Mouse (Mus musculus) cerebellum, adult 2 months (tissue): Measurements from ENCODE around the gene Kbtbd12.

Experiments used
- CTCF ChIP-seq: fragments of 200-500 bp; IDR thresholded peaks from 2 replicates; pipeline ENCODE4 v1.5.1; 2011; ENCODE audit warnings: low read depth, mild to moderate bottlenecking, control low read depth, low read length, moderate library complexity, borderline replicate concordance; ENCODE audit not compliant: insufficient read depth
- POLR2A ChIP-seq: fragments of 200-500 bp; IDR thresholded peaks from 2 replicates; pipeline ENCODE4 v1.6.1; 2011; ENCODE audit warnings: low read length, control low read depth, borderline replicate concordance; ENCODE audit not compliant: insufficient read depth

- TF ChIP-seq CTCF = no peak
- TF ChIP-seq POLR2A = no peak
Observed at GRCm38 (mm10) chr6:88517701-88518403, 119.9 kb downstream of the Kbtbd12 start.
